Comparison of ENCODE assay signal across 8 mouse cellular contexts in genomic region chr5:125176864-125177263, GRCm38 (mm10). TPM values are rescaled to one million over a fixed set of nuclear protein-coding genes. Genes with fewer than 3 reads are reported as not detected.
DNase-seq lines count a peak whose midpoint lies in the region; ATAC-seq and TF ChIP-seq lines count a peak whose summit lies in the region.

No protein-coding gene starts in this region.

- DNase-seq in adrenal gland, adult (ENCODE audit: inconsistent age in 2 of 2, low spot score in 1 of 2) = peak; percentile 70 to 83
- no peak for DNase-seq in adrenal gland, postnatal 4 days (ENCODE audit: low spot score in 2 of 2)
- peak; percentile 73 to 76 for DNase-seq in cerebellum, postnatal 14 days
- DNase-seq in hindbrain, embryonic 10.5 days (ENCODE audit: low spot score) = no peak
- DNase-seq in layer of hippocampus, postnatal 10 days (ENCODE audit: low spot score in 2 of 2) = peak; percentile 65 to 73
- peak; percentile 84 for DNase-seq in lung, postnatal 0 days (ENCODE audit: low spot score)
- no peak for DNase-seq in spleen, adult 18-20 months

- peak; percentile 28 for ATAC-seq in lung, postnatal 0 days
- ATAC-seq in stomach, embryonic 14.5 days (ENCODE audit: insufficient number of reproducible peaks, insufficient read depth, low FRiP score, low read depth) = no peak

- no peak for TF ChIP-seq EP300 in lung, postnatal 0 days (IDR thresholded peaks at IDR 0.05)

- peak overlapping the region; percentile 65 for H3K4me3 ChIP-seq in hindbrain, embryonic 10.5 days
- peak overlapping the region; percentile 87; the same call in 1 of the 2 replicates for H3K4me3 ChIP-seq in lung, postnatal 0 days (ENCODE audit: low read depth, low read length)
- peak overlapping the region; percentile 82 for H3K4me3 ChIP-seq in stomach, embryonic 14.5 days (ENCODE audit: low read depth, low read length)

- TF ChIP-seq CTCF in lung, postnatal 0 days (IDR thresholded peaks at IDR 0.05) = no peak

- WGBS in hindbrain, embryonic 10.5 days = 7% methylated on average over 12 of the region's 12 CpGs
- WGBS in lung, postnatal 0 days = 22% methylated on average over 12 of the region's 12 CpGs
- WGBS in stomach, embryonic 14.5 days = 14% methylated on average over 12 of the region's 12 CpGs

- H3K9me3 ChIP-seq in hindbrain, embryonic 10.5 days = no peaks in the 10 kb centered on the region
- H3K9me3 ChIP-seq in lung, postnatal 0 days (ENCODE audit: low read length) = no peaks in the 10 kb centered on the region
- no peaks in the 10 kb centered on the region for H3K9me3 ChIP-seq in stomach, embryonic 14.5 days (ENCODE audit: control insufficient read depth, low read depth, low read length)

- H3K4me1 ChIP-seq in hindbrain, embryonic 10.5 days (replicated peaks) = peaks cover 77% of the 10 kb centered on the region
- H3K4me1 ChIP-seq in lung, postnatal 0 days (ENCODE audit: insufficient read depth, low read depth, low read length) = peaks cover 38% of the 10 kb centered on the region
- peaks cover 54% of the 10 kb centered on the region for H3K4me1 ChIP-seq in stomach, embryonic 14.5 days (ENCODE audit: control insufficient read depth, insufficient read depth, low read length)

- H3K36me3 ChIP-seq in hindbrain, embryonic 10.5 days = no peaks in the 10 kb centered on the region
- no peaks in the 10 kb centered on the region for H3K36me3 ChIP-seq in lung, postnatal 0 days (ENCODE audit: insufficient read depth, low read length)
- H3K36me3 ChIP-seq in stomach, embryonic 14.5 days (ENCODE audit: control insufficient read depth, insufficient read depth, low read length) = no peaks in the 10 kb centered on the region

- H3K9ac ChIP-seq in lung, postnatal 0 days (replicated peaks; ENCODE audit: low read depth) = no peak overlapping the region
- H3K9ac ChIP-seq in stomach, embryonic 14.5 days (replicated peaks; ENCODE audit: low read depth, low read length) = peak overlapping the region; percentile 82; the same call in 1 of the 2 replicates

- peak overlapping the region; percentile 95 for H3K27ac ChIP-seq in hindbrain, embryonic 10.5 days
- peak overlapping the region; percentile 90 for H3K27ac ChIP-seq in lung, postnatal 0 days (ENCODE audit: low read length)
- peak overlapping the region; percentile 96; the same call in 1 of the 2 replicates for H3K27ac ChIP-seq in stomach, embryonic 14.5 days (ENCODE audit: low read length)

- H3K4me2 ChIP-seq in lung, postnatal 0 days (replicated peaks; ENCODE audit: low read depth, low read length) = peak overlapping the region; percentile 93
- peak overlapping the region; percentile 96 for H3K4me2 ChIP-seq in stomach, embryonic 14.5 days (replicated peaks; ENCODE audit: low read depth, low read length)

- peaks cover 15% of the 10 kb centered on the region; the same call in 1 of the 2 replicates for H3K27me3 ChIP-seq in hindbrain, embryonic 10.5 days (ENCODE audit: insufficient read depth, poor library complexity, severe bottlenecking)
- no peaks in the 10 kb centered on the region for H3K27me3 ChIP-seq in lung, postnatal 0 days (replicated peaks; ENCODE audit: insufficient read depth, low read length)
- no peaks in the 10 kb centered on the region for H3K27me3 ChIP-seq in stomach, embryonic 14.5 days (ENCODE audit: control insufficient read depth, insufficient read depth, low read length)

RNA-seq across cellular contexts. Expression of gene Ncor2, which starts 2.2 kb away (rescaled TPM):
- total RNA-seq in adrenal gland, postnatal 4 days (2021) = 100 to 1,000 TPM; 240 to 243 TPM
- polyA plus RNA-seq in hindbrain, embryonic 10.5 days (2016; fragmentation: Nextera tagmentation; extraction: Ambion mirVana) = 18.1 and 19.7 TPM in 2 replicates
- total RNA-seq in layer of hippocampus, postnatal 10 days (2021) = 100 to 1,000 TPM; 171 to 187 TPM
- 20.2 and 23.9 TPM in 2 replicates for polyA plus RNA-seq in lung, postnatal 0 days (2015; fragmentation: Nextera tagmentation; extraction: Ambion mirVana)
- 32.7 and 33.4 TPM in 2 replicates for polyA plus RNA-seq in stomach, embryonic 14.5 days (2014; fragmentation: Nextera tagmentation; extraction: Ambion mirVana)

Comparison
In these comparisons a context has a peak if more than half of its experiments do, and no peak if none do; other contexts are left out.
1. DNase-seq: peak in adrenal gland, adult (2 of 2), cerebellum, postnatal 14 days (2 of 2), layer of hippocampus, postnatal 10 days (2 of 2) and lung, postnatal 0 days (single experiment); none in adrenal gland, postnatal 4 days (0 of 2), hindbrain, embryonic 10.5 days (single experiment) and spleen, adult 18-20 months (0 of 2).
2. Peak in every context shown above with its lines, with median percentiles within 50 percentile points of each other: H3K27ac ChIP-seq and H3K4me3 ChIP-seq.